Mouse (Mus musculus) C2C12 (cell line): Measurements from ENCODE around the gene Scgb1a1. TPM values are rescaled to one million over a fixed set of nuclear protein-coding genes. Genes with fewer than 3 reads are reported as not detected.

Experiments used
- H3K27me3 ChIP-seq: one replicate; pipeline ENCODE4 v1.6.1; 2011; ENCODE audit not compliant: control insufficient read depth, insufficient read depth, insufficient read length
- H3K36me3 ChIP-seq: one replicate; pipeline ENCODE4 v1.6.1; 2011; ENCODE audit not compliant: control insufficient read depth, insufficient read depth
- H3K4me3 ChIP-seq: one replicate; pipeline ENCODE4 v1.5.1; 2011; ENCODE audit warnings: mild to moderate bottlenecking, control low read depth; ENCODE audit not compliant: poor library complexity, insufficient read depth, severe bottlenecking
- H3K79me2 ChIP-seq: one replicate; pipeline ENCODE4 v1.6.1; 2011; ENCODE audit not compliant: control insufficient read depth, insufficient read depth
- H3K79me3 ChIP-seq: one replicate; pipeline ENCODE4 v1.6.1; 2011; ENCODE audit warnings: low read depth, control low read depth
- H3ac ChIP-seq: one replicate; pipeline ENCODE3; 2011; ENCODE audit warnings: low read depth; ENCODE audit not compliant: control insufficient read depth, insufficient read length
- CEBPB ChIP-seq: IDR thresholded peaks from one replicate; pipeline ENCODE4 v1.6.1; 2011; ENCODE audit warnings: low read depth, mild to moderate bottlenecking, control low read depth, moderate library complexity
- CTCF ChIP-seq: IDR thresholded peaks from one replicate; pipeline ENCODE4 v1.5.1; 2011; ENCODE audit not compliant: control insufficient read depth, insufficient read depth, insufficient read length
- FOSL1 ChIP-seq: IDR thresholded peaks from one replicate; pipeline ENCODE4 v1.8.0; 2011; ENCODE audit warnings: mild to moderate bottlenecking, low read length; ENCODE audit not compliant: poor library complexity, insufficient read depth, severe bottlenecking
- MAX ChIP-seq: IDR thresholded peaks from one replicate; pipeline ENCODE4 v1.6.1; 2011; ENCODE audit warnings: mild to moderate bottlenecking, control low read depth
- MYOD1 ChIP-seq: IDR thresholded peaks from one replicate; pipeline ENCODE4 v1.6.1; 2011; ENCODE audit warnings: low read depth; ENCODE audit not compliant: control insufficient read depth, insufficient read length
- MYOG ChIP-seq: IDR thresholded peaks from one replicate; pipeline ENCODE4 v1.6.1; 2011; ENCODE audit not compliant: control insufficient read depth, insufficient read length; ENCODE audit errors: extremely low read depth
- polyA plus RNA-seq: library from polyadenylated mRNA; unstranded; fragments of >200 nt; fragmentation: generic; extraction: Trizol; gene quantifications from one replicate; pipeline ENCODE4 v1.2.1, GENCODE M21; 2012; ENCODE audit warnings: missing spikeins

Gene Scgb1a1
- polyA plus RNA-seq, 1 experiment: not detected

DNA sequence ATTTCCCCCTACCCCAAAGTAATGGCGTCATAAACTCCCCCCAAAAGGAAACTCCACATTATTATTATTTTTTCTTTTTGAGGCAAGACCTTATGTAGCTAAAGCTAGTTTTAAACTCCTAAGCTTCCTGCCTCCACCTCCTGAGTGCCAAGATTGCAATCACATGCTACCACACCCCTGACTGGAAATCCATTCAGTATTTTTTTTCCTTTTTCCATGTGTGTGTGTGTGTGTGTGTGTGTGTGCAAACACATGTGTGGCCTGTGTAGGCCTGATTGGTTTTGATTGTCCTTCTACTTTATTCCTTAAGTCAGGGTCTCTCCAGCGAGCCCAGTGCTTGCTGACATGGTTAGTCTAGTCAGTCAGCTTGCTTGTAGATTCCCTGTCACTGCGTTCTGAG is 53.3 kb downstream of the Scgb1a1 start:
- Histone ChIP-seq H3K27me3 (no peaks in the 10 kb centered on the region), H3K36me3 (no peaks in the 10 kb centered on the region), H3K79me3 (no peaks in the 10 kb centered on the region), H3K79me2 (no peaks in the 10 kb centered on the region), H3ac (no peak overlapping the region), H3K4me3 (no peak overlapping the region)
- TF ChIP-seq MAX (no peak), MYOD1 (no peak), CEBPB (no peak), CTCF (no peak), MYOG (no peak), FOSL1 (no peak)

Other genes with a start within 250 kb of the Scgb1a1 start
- gene Gng3, start 248.8 kb downstream of the Scgb1a1 start, polyA plus RNA-seq: 0.20 TPM
- gene Lrrn4cl, start 237.2 kb downstream of the Scgb1a1 start, polyA plus RNA-seq: 0.25 TPM
- 169 TPM for gene Ubxn1, start 216.5 kb downstream of the Scgb1a1 start, polyA plus RNA-seq
- gene Uqcc3, start 207.0 kb downstream of the Scgb1a1 start, polyA plus RNA-seq: 34.4 TPM
- gene Lbhd1, start 204.2 kb downstream of the Scgb1a1 start, polyA plus RNA-seq: 8.6 TPM
- gene Gm49403, start 204.0 kb downstream of the Scgb1a1 start, polyA plus RNA-seq: not detected
- gene 1810009A15Rik, start 199.1 kb downstream of the Scgb1a1 start, polyA plus RNA-seq: 175 TPM
- gene Gm49416, start 199.0 kb downstream of the Scgb1a1 start, polyA plus RNA-seq: 0.61 TPM
- gene Ints5, start 195.0 kb downstream of the Scgb1a1 start, polyA plus RNA-seq: 48.0 TPM
- gene Ganab, start 189.9 kb downstream of the Scgb1a1 start, polyA plus RNA-seq: 117 TPM
- gene B3gat3, start 167.6 kb downstream of the Scgb1a1 start, polyA plus RNA-seq: 60.1 TPM
- 10.4 TPM for gene Rom1, start 158.6 kb downstream of the Scgb1a1 start, polyA plus RNA-seq
- 28.7 TPM for gene Eml3, start 158.4 kb downstream of the Scgb1a1 start, polyA plus RNA-seq
- gene Mta2, start 146.1 kb downstream of the Scgb1a1 start, polyA plus RNA-seq: 109 TPM
- gene Tut1, start 134.1 kb downstream of the Scgb1a1 start, polyA plus RNA-seq: 24.2 TPM
- 1,028 TPM for gene Eef1g, start 120.9 kb downstream of the Scgb1a1 start, polyA plus RNA-seq
- gene Ahnak, start 98.7 kb downstream of the Scgb1a1 start, polyA plus RNA-seq: 86.8 TPM
- 4.1 TPM for gene Asrgl1, start 47.7 kb upstream of the Scgb1a1 start, polyA plus RNA-seq